Mouse (Mus musculus) testis, adult 2 months (tissue): ENCODE data around the gene Grm8.

Experiments
- CTCF ChIP-seq: fragments of 200-500 bp; IDR thresholded peaks from 2 replicates; pipeline ENCODE4 v1.5.1; 2012; ENCODE audit warnings: low read depth, mild to moderate bottlenecking, inconsistent platforms, low read length, moderate library complexity; ENCODE audit not compliant: control insufficient read depth, insufficient read depth, insufficient replicate concordance
- POLR2A ChIP-seq: fragments of 200-500 bp; IDR thresholded peaks from 2 replicates; pipeline ENCODE4 v1.6.1; 2012; ENCODE audit warnings: low read depth, mild to moderate bottlenecking, inconsistent platforms, low read length, moderate library complexity; ENCODE audit not compliant: control insufficient read depth

- TF ChIP-seq POLR2A, result no peak
- TF ChIP-seq CTCF, result no peak
These were observed 328.2 kb downstream of the Grm8 start for GRCm38 (mm10) chr6:27806741-27807140.
